Mouse (Mus musculus): ENCODE results near the gene Fbxw15. TPM values are rescaled to one million over a fixed set of nuclear protein-coding genes. Genes with fewer than 3 reads are reported as not detected.
"Not testable (repeated sequence)": the region's sequence is repeated elsewhere in the genome, so short reads cannot be mapped to it uniquely, and the experiment has no call there.

The Fbxw15 gene
- polyA plus RNA-seq (2014; fragmentation: Nextera tagmentation; extraction: Ambion mirVana), result not detected in 2 replicates

DNA sequence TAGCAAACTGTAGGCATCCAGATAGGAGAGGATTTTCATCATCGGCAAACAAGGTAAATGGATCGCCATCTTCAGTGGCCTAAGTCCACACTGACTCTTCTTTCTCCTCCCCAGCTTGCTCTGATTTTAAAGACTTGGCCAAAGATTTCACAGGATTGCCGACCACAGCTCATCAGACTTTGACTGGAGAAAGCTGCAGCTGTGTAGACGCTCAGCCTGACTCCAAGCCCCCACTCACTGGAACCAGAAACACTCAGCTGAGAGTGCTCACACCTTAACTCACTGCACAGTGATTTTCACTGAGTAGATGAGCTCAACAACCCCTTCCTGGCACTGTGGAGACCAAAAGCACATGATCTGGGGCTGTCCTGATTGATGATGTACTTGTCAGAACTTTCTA lies at the start of gene Fbxw15:
Fbxw15 (minus strand) TSS at position 101 of the 400 bp plus-strand sequence.
- H3K27me3 ChIP-seq (ENCODE audit: control insufficient read depth, insufficient read depth, low read length); ATAC-seq (ENCODE audit: low read depth); H3K4me3 ChIP-seq (ENCODE audit: low read depth, low read length); H3K9ac ChIP-seq (replicated peaks; ENCODE audit: low read depth, low read length); H3K4me2 ChIP-seq (ENCODE audit: low read depth, low read length); H3K27ac ChIP-seq (ENCODE audit: low read depth, low read length); H3K9me3 ChIP-seq (ENCODE audit: control insufficient read depth, low read length); H3K4me1 ChIP-seq (ENCODE audit: control insufficient read depth, insufficient read depth, low read length); H3K36me3 ChIP-seq (ENCODE audit: control insufficient read depth, insufficient read depth, low read length): not testable (repeated sequence)
- WGBS, result 92% methylated on average over 4 of the region's 4 CpGs

DNA sequence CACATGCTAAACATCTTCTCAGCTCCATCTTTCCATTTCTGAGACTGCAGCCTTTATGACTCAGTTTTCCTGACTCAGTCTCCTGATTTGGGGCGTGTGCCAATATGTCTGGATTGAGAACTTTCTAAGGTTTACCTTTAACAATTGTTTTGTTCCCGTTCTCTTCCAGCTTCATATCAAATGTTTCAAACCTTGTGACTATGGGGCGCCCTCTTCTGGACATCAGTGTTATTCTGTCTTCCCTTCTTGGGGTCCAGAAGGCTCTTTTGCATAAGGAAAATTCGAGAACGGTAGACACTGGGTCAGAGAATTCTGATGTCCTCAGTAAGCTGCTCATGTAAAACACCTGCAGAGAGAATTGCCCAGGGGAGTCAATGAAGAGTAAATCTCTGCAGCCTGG lies 38.8 kb upstream of the Fbxw15 start:
- H3K4me3 ChIP-seq (ENCODE audit: low read depth, low read length); H3K9me3 ChIP-seq (ENCODE audit: control insufficient read depth, low read length); H3K36me3 ChIP-seq (ENCODE audit: control insufficient read depth, insufficient read depth, low read length); H3K4me2 ChIP-seq (ENCODE audit: low read depth, low read length); H3K9ac ChIP-seq (replicated peaks; ENCODE audit: low read depth, low read length); H3K27me3 ChIP-seq (ENCODE audit: control insufficient read depth, insufficient read depth, low read length); H3K27ac ChIP-seq (ENCODE audit: low read depth, low read length); H3K4me1 ChIP-seq (ENCODE audit: control insufficient read depth, insufficient read depth, low read length); ATAC-seq (ENCODE audit: low read depth): not testable (repeated sequence)
- WGBS, result 38% methylated on average over 5 of the region's 5 CpGs

DNA sequence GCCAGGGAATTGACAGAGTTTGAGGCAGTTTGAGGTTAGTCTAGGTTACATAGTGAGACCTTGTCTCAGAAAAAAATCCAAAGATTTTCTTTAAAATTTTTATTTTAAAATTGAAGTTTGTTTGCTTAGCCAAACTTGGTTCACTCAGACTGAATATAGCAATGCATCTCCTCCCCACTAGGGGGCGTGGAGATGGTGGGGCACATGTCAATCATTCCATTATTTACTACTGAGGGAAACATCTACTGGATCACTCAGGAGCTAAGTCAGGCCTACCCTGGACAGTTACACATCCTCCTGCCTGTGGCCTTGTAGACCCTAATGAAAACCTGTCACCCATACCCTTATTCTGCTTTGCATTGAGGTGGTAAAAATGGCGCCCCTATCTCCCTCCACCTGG lies 34.1 kb upstream of the Fbxw15 start:
- H3K27me3 ChIP-seq (ENCODE audit: control insufficient read depth, insufficient read depth, low read length); H3K9ac ChIP-seq (replicated peaks; ENCODE audit: low read depth, low read length); ATAC-seq (ENCODE audit: low read depth); H3K36me3 ChIP-seq (ENCODE audit: control insufficient read depth, insufficient read depth, low read length); H3K4me1 ChIP-seq (ENCODE audit: control insufficient read depth, insufficient read depth, low read length); H3K4me2 ChIP-seq (ENCODE audit: low read depth, low read length); H3K27ac ChIP-seq (ENCODE audit: low read depth, low read length); H3K9me3 ChIP-seq (ENCODE audit: control insufficient read depth, low read length); H3K4me3 ChIP-seq (ENCODE audit: low read depth, low read length): not testable (repeated sequence)
- WGBS, result 68% methylated on average over 2 of the region's 2 CpGs

DNA sequence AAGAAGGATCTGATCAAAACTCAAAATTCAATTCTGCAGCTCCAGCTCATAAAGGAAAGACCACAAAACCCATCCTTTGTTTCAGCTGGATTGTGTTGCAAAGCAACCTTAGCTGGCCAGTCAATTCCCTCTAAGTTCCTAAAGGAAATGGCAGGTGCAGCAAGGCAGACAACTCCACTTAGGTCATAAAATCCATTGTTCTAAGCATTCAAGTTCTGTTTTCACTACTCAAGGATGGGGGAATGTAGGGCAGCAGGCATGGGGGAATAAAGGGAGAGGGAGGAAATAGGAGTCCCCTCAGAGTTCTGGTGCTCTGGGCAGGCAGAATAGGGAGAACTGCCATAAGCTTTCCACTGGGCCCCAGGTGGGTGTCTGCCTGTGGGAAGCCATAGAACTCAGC lies 29.2 kb upstream of the Fbxw15 start:
- no peak for ATAC-seq (ENCODE audit: low read depth)
- H3K27ac ChIP-seq (ENCODE audit: low read depth, low read length), result no peak overlapping the region
- no peaks in the 10 kb centered on the region for H3K4me1 ChIP-seq (ENCODE audit: control insufficient read depth, insufficient read depth, low read length)
- no peak overlapping the region for H3K4me3 ChIP-seq (ENCODE audit: low read depth, low read length)
- H3K4me2 ChIP-seq (ENCODE audit: low read depth, low read length), result no peak overlapping the region
- no peak overlapping the region for H3K9ac ChIP-seq (replicated peaks; ENCODE audit: low read depth, low read length)
- H3K27me3 ChIP-seq (ENCODE audit: control insufficient read depth, insufficient read depth, low read length), result no peaks in the 10 kb centered on the region
- no peaks in the 10 kb centered on the region for H3K9me3 ChIP-seq (ENCODE audit: control insufficient read depth, low read length)
- no peaks in the 10 kb centered on the region for H3K36me3 ChIP-seq (ENCODE audit: control insufficient read depth, insufficient read depth, low read length)

DNA sequence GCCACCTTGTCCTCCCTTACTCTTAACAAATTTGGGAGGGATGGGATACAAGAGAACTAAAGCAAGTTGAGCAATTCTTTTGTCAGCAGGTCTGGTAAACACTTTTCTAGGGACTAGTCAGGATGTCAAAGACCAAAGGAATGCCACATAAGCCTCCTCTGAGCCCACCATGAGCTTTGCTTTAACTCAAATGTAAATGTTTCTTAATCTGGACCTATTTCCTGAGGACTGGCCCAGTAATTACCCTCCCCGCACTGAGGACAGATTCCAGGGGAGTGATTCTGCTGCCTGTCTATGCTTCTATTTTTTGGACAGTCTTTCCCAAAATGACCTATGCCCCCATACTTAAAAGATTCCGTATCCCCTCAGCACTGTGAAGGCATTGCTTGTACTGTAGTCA lies 26.8 kb upstream of the Fbxw15 start:
- no peaks in the 10 kb centered on the region for H3K9me3 ChIP-seq (ENCODE audit: control insufficient read depth, low read length)
- no peaks in the 10 kb centered on the region for H3K27me3 ChIP-seq (ENCODE audit: control insufficient read depth, insufficient read depth, low read length)
- H3K4me1 ChIP-seq (ENCODE audit: control insufficient read depth, insufficient read depth, low read length), result no peaks in the 10 kb centered on the region
- WGBS, result 92% methylated on average over 2 of the region's 2 CpGs
- H3K27ac ChIP-seq (ENCODE audit: low read depth, low read length), result no peak overlapping the region
- ATAC-seq (ENCODE audit: low read depth), result no peak
- no peak overlapping the region for H3K4me2 ChIP-seq (ENCODE audit: low read depth, low read length)
- H3K36me3 ChIP-seq (ENCODE audit: control insufficient read depth, insufficient read depth, low read length), result no peaks in the 10 kb centered on the region
- H3K9ac ChIP-seq (replicated peaks; ENCODE audit: low read depth, low read length), result no peak overlapping the region
- H3K4me3 ChIP-seq (ENCODE audit: low read depth, low read length), result no peak overlapping the region

DNA sequence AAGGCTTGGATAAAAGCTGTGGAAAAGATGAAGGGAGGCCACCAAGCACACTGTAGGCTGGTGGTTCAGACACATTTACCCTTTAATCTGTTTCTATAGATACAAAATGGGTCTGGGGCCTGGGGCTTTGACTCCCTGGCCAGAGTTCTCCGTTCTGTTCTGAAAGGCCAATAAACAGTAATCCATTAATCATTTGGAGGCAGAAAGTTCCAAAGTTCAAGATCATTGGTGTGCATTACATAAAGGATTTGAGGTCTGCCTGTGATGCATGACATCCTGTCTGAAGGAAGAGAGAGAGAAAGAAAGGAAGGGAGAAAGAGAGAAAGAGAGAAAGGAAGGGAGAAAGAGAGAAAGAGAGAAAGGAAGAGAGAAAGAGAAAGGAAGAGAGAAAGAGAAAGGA lies 2.5 kb downstream of the Fbxw15 start:
- no peak overlapping the region for H3K9ac ChIP-seq (replicated peaks; ENCODE audit: low read depth, low read length)
- WGBS, result 58% methylated on average over 1 of the region's 1 CpGs

DNA sequence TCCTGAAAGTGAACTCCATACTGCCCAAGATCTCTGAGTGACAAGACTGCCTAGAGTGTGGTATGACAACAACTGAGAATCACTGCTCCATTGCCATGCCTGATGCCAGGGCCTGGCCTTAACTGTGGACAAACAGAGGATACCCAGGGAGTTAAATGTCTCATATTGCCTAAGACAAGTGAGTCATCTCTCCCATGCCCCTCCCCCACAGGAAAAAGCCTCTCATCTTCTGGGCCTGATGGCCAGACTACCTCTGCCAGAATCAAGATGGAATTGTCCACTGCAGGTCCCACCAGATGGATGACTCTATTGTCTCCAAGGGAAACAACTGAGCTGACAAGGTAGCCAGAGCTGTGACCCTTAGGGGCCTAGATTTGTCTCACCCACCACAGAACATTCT lies 6.0 kb downstream of the Fbxw15 start:
- H3K4me3 ChIP-seq (ENCODE audit: low read depth, low read length); H3K9ac ChIP-seq (replicated peaks; ENCODE audit: low read depth, low read length); H3K4me1 ChIP-seq (ENCODE audit: control insufficient read depth, insufficient read depth, low read length); H3K9me3 ChIP-seq (ENCODE audit: control insufficient read depth, low read length); ATAC-seq (ENCODE audit: low read depth); H3K27ac ChIP-seq (ENCODE audit: low read depth, low read length); H3K4me2 ChIP-seq (ENCODE audit: low read depth, low read length); H3K36me3 ChIP-seq (ENCODE audit: control insufficient read depth, insufficient read depth, low read length); H3K27me3 ChIP-seq (ENCODE audit: control insufficient read depth, insufficient read depth, low read length): not testable (repeated sequence)

More for the DNA sequence above, 2.5 kb downstream of the Fbxw15 start:
- Histone ChIP-seq H3K27me3 (ENCODE audit: control insufficient read depth, insufficient read depth, low read length) (no peaks in the 10 kb centered on the region), H3K4me2 (ENCODE audit: low read depth, low read length) (no peak overlapping the region), H3K4me3 (ENCODE audit: low read depth, low read length) (no peak overlapping the region), H3K4me1 (ENCODE audit: control insufficient read depth, insufficient read depth, low read length) (no peaks in the 10 kb centered on the region), H3K36me3 (ENCODE audit: control insufficient read depth, insufficient read depth, low read length) (no peaks in the 10 kb centered on the region), H3K9me3 (ENCODE audit: control insufficient read depth, low read length) (no peaks in the 10 kb centered on the region), H3K27ac (ENCODE audit: low read depth, low read length) (no peak overlapping the region)
- ATAC-seq (ENCODE audit: low read depth), result no peak

DNA sequence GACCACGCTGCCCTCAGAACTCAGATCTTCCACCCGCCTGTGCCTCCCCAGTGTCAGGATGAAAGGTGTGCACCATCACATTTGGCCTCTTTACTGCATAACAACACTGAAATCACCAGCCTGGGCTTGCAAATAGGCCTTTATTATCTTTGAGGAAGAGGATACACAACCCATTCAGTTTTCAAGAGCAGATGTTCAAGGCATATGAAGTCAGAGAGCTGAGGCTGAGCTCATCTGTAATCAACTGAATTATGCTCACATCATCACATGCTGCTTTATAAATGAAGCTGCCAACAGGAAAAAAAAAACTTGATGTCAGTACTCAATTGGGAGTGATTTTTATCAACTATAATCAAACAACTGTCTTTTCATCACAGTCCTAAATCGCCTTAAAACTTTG lies 15.6 kb downstream of the Fbxw15 start:
- H3K27me3 ChIP-seq (ENCODE audit: control insufficient read depth, insufficient read depth, low read length), result no peaks in the 10 kb centered on the region
- no peaks in the 10 kb centered on the region for H3K9me3 ChIP-seq (ENCODE audit: control insufficient read depth, low read length)
- no peaks in the 10 kb centered on the region for H3K4me1 ChIP-seq (ENCODE audit: control insufficient read depth, insufficient read depth, low read length)
- no peak overlapping the region for H3K4me2 ChIP-seq (ENCODE audit: low read depth, low read length)
- H3K36me3 ChIP-seq (ENCODE audit: control insufficient read depth, insufficient read depth, low read length), result no peaks in the 10 kb centered on the region
- ATAC-seq (ENCODE audit: low read depth), result no peak
- no peak overlapping the region for H3K4me3 ChIP-seq (ENCODE audit: low read depth, low read length)
- H3K9ac ChIP-seq (replicated peaks; ENCODE audit: low read depth, low read length), result no peak overlapping the region
- 74% methylated on average over 3 of the region's 3 CpGs for WGBS
- no peak overlapping the region for H3K27ac ChIP-seq (ENCODE audit: low read depth, low read length)

DNA sequence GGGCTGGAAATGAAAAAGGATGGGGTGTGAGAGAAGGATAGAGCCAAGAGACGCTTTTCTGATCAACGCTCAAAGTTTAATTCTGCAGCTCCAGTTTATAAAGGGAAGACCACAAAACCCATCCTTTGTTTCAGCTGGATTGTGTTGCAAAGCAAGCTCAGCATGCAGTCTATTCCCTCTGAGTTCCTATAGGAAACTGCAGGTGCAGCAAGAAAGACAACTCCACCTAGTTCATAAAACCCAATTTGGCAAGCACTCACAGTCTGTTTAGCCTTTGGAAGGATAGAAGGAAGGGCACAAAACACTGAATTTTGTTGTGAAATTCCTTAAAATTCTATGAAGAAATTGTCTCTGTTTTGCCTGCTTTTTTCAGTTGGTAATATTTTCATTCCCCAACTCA lies 18.4 kb downstream of the Fbxw15 start:
- H3K27me3 ChIP-seq (ENCODE audit: control insufficient read depth, insufficient read depth, low read length); H3K9ac ChIP-seq (replicated peaks; ENCODE audit: low read depth, low read length); H3K27ac ChIP-seq (ENCODE audit: low read depth, low read length); H3K4me2 ChIP-seq (ENCODE audit: low read depth, low read length); H3K9me3 ChIP-seq (ENCODE audit: control insufficient read depth, low read length); ATAC-seq (ENCODE audit: low read depth); H3K4me1 ChIP-seq (ENCODE audit: control insufficient read depth, insufficient read depth, low read length); H3K4me3 ChIP-seq (ENCODE audit: low read depth, low read length); H3K36me3 ChIP-seq (ENCODE audit: control insufficient read depth, insufficient read depth, low read length): not testable (repeated sequence)
- 11% methylated on average over 2 of the region's 2 CpGs for WGBS
